Mouse (Mus musculus): ENCODE measurements at regions not wholly inside any gene's neighbourhood (a gene's known extent, or its start where the extent isn't known, plus 50 kb on each side); places are given as distances from the start of the nearest gene placed in this dataset.
"Not testable (repeated sequence)": the region's sequence is repeated elsewhere in the genome, so short reads cannot be mapped to it uniquely, and the experiment has no call there.

DNA sequence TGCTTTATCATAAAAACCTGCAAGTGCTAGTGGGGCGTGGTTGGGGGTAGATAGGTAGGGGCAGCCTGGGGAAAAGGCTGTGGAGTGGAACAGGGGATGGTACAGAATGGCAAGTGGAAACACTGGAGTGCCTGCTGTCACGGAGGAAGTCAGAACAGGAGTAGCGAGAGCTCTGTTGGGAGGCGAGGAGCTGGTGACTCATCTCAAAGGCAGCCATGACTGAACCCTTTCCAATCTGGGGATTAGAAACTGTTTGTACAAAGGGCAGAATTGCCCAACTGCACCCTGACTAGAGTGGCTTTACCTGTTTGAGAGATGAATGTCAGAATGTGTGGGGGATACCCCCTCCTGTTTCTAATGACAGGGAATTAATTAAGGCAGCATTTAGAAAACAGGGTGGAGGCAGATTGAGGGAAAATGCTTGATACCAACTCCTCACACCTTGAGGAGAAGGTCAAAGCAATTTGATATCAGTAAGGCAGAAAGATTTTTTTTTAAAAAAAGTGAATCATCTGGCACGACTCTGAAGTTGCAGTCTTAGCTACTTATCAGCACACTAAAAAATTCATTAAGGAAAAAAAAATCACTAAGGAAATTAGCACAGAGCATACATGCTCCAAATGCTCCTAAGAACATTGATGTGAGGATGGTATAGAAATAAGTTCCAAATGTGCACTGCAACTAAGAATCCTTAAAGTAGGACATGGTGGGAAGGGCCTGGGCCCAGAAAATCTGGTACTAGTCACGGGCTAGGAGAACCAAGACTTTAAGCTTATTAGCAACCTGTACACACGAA lies 54.7 kb upstream of the Usp25 start:
- 56% methylated on average over 7 of the region's 7 CpGs for WGBS
- Histone ChIP-seq H3K4me3 (no peak overlapping the region), H3K9me3 (no peaks in the 10 kb centered on the region), H3K27me3 (no peaks in the 10 kb centered on the region), H3K4me2 (no peak overlapping the region), H3K27ac (no peak overlapping the region), H3K9ac (no peak overlapping the region), H3K4me1 (no peaks in the 10 kb centered on the region), H3K36me3 (no peaks in the 10 kb centered on the region)
- ATAC-seq (ENCODE audit: insufficient number of reproducible peaks, low FRiP score, low TSS enrichment, low read depth), result no peak

- WGBS, result 56% methylated on average over 3 of the region's 3 CpGs
Measured at GRCm38 (mm10) chr16:76957491-76957890, 56.0 kb upstream of the Usp25 start.

DNA sequence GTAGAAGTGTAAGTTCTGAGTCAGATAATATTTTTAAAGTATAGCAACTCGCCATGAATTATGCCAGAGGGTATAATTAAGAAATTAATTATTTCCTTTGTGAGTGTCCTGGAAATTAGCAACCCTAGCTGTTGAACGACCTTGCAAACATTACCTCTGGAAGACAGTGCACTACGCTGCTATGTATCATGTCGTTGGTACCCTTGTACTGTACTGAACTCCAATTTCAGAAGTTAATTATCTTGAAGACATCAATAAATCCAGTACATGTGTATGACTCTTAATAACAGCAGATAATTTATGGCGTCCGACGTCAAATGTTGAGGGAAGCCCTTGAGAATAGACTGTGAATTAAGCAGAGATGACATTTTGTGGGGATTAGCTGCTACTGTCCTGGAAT lies 56.4 kb upstream of the Usp25 start:
- WGBS, result 69% methylated on average over 7 of the region's 7 CpGs
- no peak overlapping the region for H3K4me3 ChIP-seq
- no peak overlapping the region for H3K9ac ChIP-seq
- H3K27me3 ChIP-seq, result no peaks in the 10 kb centered on the region
- no peak overlapping the region for H3K27ac ChIP-seq
- ATAC-seq (ENCODE audit: insufficient number of reproducible peaks, low FRiP score, low TSS enrichment, low read depth), result no peak
- no peaks in the 10 kb centered on the region for H3K4me1 ChIP-seq
- H3K4me2 ChIP-seq, result no peak overlapping the region
- H3K36me3 ChIP-seq, result no peaks in the 10 kb centered on the region
- no peaks in the 10 kb centered on the region for H3K9me3 ChIP-seq

More at GRCm38 (mm10) chr16:76957491-76957890, 56.0 kb upstream of the Usp25 start:
- Histone ChIP-seq H3K4me2 (no peak overlapping the region), H3K4me3 (no peak overlapping the region), H3K9ac (no peak overlapping the region), H3K27ac (no peak overlapping the region), H3K4me1 (no peaks in the 10 kb centered on the region), H3K36me3 (no peaks in the 10 kb centered on the region), H3K9me3 (no peaks in the 10 kb centered on the region), H3K27me3 (no peaks in the 10 kb centered on the region)
- no peak for ATAC-seq (ENCODE audit: insufficient number of reproducible peaks, low FRiP score, low TSS enrichment, low read depth)

- no peak overlapping the region for H3K9ac ChIP-seq
- no peaks in the 10 kb centered on the region for H3K9me3 ChIP-seq
- no peak overlapping the region for H3K4me3 ChIP-seq
- ATAC-seq (ENCODE audit: insufficient number of reproducible peaks, low FRiP score, low TSS enrichment, low read depth), result no peak
- no peak overlapping the region for H3K4me2 ChIP-seq
- no peaks in the 10 kb centered on the region for H3K27me3 ChIP-seq
- 70% methylated on average over 10 of the region's 10 CpGs for WGBS
- no peaks in the 10 kb centered on the region for H3K4me1 ChIP-seq
- no peak overlapping the region for H3K27ac ChIP-seq
- no peaks in the 10 kb centered on the region for H3K36me3 ChIP-seq
Measured at GRCm38 (mm10) chr16:76950836-76951486, 62.5 kb upstream of the Usp25 start.

- no peak overlapping the region for H3K4me2 ChIP-seq
- 55% methylated on average over 5 of the region's 5 CpGs for WGBS
- H3K4me1 ChIP-seq, result no peaks in the 10 kb centered on the region
- no peak overlapping the region for H3K4me3 ChIP-seq
- H3K9ac ChIP-seq, result no peak overlapping the region
- H3K27ac ChIP-seq, result no peak overlapping the region
- no peaks in the 10 kb centered on the region for H3K36me3 ChIP-seq
- ATAC-seq (ENCODE audit: insufficient number of reproducible peaks, low FRiP score, low TSS enrichment, low read depth), result no peak
- no peaks in the 10 kb centered on the region for H3K27me3 ChIP-seq
- no peaks in the 10 kb centered on the region for H3K9me3 ChIP-seq
Measured at GRCm38 (mm10) chr16:76947011-76947410, 66.5 kb upstream of the Usp25 start.

DNA sequence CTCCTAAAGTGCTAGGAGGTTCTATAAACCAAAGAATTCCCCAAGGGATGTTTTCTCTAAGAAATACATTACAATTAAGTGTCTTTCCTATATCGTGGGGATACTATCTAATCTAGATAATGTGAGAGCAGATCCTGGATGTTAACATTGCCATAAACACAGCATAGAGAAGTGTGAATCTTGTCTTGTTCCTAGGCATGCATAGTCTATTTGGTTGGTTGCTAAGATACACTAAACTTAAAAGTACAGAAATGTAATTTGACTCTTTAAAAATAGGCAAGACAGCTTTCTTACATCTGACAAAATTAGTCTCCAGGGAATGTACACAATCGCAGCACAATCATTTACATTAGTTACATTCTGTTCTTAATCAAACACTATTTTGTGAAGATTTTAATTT lies 75.4 kb upstream of the Usp25 start:
- Histone ChIP-seq H3K27me3 (no peaks in the 10 kb centered on the region), H3K27ac (no peak overlapping the region), H3K4me2 (no peak overlapping the region), H3K4me3 (no peak overlapping the region), H3K36me3 (no peaks in the 10 kb centered on the region), H3K9me3 (no peaks in the 10 kb centered on the region), H3K4me1 (no peaks in the 10 kb centered on the region), H3K9ac (no peak overlapping the region)
- WGBS, result 58% methylated on average over 2 of the region's 2 CpGs
- no peak for ATAC-seq (ENCODE audit: insufficient number of reproducible peaks, low FRiP score, low TSS enrichment, low read depth)

DNA sequence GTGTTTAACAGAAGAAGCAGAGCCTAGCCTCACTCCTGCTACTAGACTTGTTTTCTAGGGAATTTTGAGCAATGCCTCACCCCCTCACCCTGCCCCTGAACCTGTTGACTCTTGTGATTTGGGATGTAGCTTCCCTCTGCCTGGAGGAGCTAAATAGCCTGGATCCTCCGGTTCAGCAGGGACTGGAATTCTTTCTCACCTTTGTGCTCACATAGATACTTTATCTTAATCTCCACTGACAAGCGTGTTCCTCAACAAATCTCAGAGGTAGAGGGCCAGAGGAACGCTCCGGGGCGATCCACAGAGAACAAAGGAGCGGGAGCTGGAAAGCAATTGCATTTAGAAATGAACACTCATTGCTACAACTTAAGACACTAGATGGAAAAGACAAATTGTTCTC lies 85.6 kb upstream of the Usp25 start:
- no peak for ATAC-seq (ENCODE audit: insufficient number of reproducible peaks, low FRiP score, low TSS enrichment, low read depth)
- Histone ChIP-seq H3K4me3 (no peak overlapping the region), H3K9ac (no peak overlapping the region), H3K36me3 (no peaks in the 10 kb centered on the region), H3K9me3 (no peaks in the 10 kb centered on the region), H3K27ac (no peak overlapping the region), H3K27me3 (no peaks in the 10 kb centered on the region), H3K4me1 (no peaks in the 10 kb centered on the region), H3K4me2 (no peak overlapping the region)
- WGBS, result 67% methylated on average over 6 of the region's 6 CpGs

GRCm38 (mm10) chr16:76920137-76920536 lies 93.4 kb upstream of the Usp25 start:
- H3K9me3 ChIP-seq; H3K27me3 ChIP-seq; H3K4me1 ChIP-seq; ATAC-seq (ENCODE audit: insufficient number of reproducible peaks, low FRiP score, low TSS enrichment, low read depth); H3K4me2 ChIP-seq; H3K4me3 ChIP-seq; H3K27ac ChIP-seq; H3K9ac ChIP-seq; H3K36me3 ChIP-seq: not testable (repeated sequence)
- 90% methylated on average over 11 of the region's 11 CpGs for WGBS

GRCm38 (mm10) chr16:76918598-76918997 lies 94.9 kb upstream of the Usp25 start:
- H3K27ac ChIP-seq, result no peak overlapping the region
- no peak overlapping the region for H3K4me2 ChIP-seq
- no peaks in the 10 kb centered on the region for H3K9me3 ChIP-seq
- no peaks in the 10 kb centered on the region for H3K36me3 ChIP-seq
- H3K4me3 ChIP-seq, result no peak overlapping the region
- ATAC-seq (ENCODE audit: insufficient number of reproducible peaks, low FRiP score, low TSS enrichment, low read depth), result no peak
- no peak overlapping the region for H3K9ac ChIP-seq
- no peaks in the 10 kb centered on the region for H3K27me3 ChIP-seq
- WGBS, result 79% methylated on average over 2 of the region's 2 CpGs
- H3K4me1 ChIP-seq, result no peaks in the 10 kb centered on the region

GRCm38 (mm10) chr16:76914311-76914710 lies 99.2 kb upstream of the Usp25 start:
- no peak overlapping the region for H3K27ac ChIP-seq
- no peak overlapping the region for H3K9ac ChIP-seq
- 42% methylated on average over 1 of the region's 1 CpGs for WGBS
- ATAC-seq (ENCODE audit: insufficient number of reproducible peaks, low FRiP score, low TSS enrichment, low read depth), result no peak
- no peaks in the 10 kb centered on the region for H3K36me3 ChIP-seq
- H3K9me3 ChIP-seq, result no peaks in the 10 kb centered on the region
- H3K4me1 ChIP-seq, result no peaks in the 10 kb centered on the region
- H3K4me3 ChIP-seq, result no peak overlapping the region
- no peak overlapping the region for H3K4me2 ChIP-seq
- H3K27me3 ChIP-seq, result no peaks in the 10 kb centered on the region

DNA sequence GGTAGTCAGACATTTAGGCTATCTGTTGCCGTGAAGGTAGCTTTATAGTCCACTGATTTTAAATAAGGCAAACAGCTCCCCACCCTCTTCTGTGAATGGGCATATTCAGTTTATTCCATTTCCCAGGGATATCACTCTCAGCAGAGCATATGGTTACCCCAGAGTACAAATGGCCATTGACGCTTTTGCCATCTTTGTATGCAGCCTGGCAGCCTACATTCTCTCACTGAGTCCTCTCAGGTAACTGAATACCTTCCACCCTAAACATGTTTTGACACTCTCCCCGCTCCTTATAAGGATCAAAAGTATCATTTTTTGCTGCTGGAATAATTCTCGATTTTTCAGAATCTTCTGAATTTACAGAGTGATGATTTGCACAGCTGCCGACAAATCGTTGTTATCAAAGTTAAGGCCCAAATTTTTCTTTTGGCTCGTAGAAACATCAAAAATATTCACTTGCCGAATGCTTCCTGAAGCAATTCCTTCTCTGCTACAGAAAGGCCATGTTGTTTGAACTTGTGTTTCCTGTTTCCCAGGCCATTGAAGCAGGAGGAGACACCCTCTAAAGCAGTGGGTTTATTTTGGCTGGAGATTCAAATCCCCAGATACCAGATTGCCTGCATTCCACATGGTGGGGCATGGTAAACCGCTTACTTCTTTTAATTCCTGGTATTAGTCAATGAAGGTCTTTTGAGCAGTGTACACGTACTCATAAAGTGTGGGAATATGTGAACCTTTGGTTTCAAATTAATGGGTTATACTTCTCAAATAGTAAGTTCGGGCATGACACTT lies 108.1 kb upstream of the Usp25 start:
- 79% methylated on average over 11 of the region's 11 CpGs for WGBS
- Histone ChIP-seq H3K9me3 (no peaks in the 10 kb centered on the region), H3K27ac (no peak overlapping the region), H3K36me3 (no peaks in the 10 kb centered on the region), H3K4me2 (no peak overlapping the region), H3K9ac (no peak overlapping the region), H3K27me3 (no peaks in the 10 kb centered on the region), H3K4me1 (no peaks in the 10 kb centered on the region), H3K4me3 (no peak overlapping the region)
- no peak for ATAC-seq (ENCODE audit: insufficient number of reproducible peaks, low FRiP score, low TSS enrichment, low read depth)

DNA sequence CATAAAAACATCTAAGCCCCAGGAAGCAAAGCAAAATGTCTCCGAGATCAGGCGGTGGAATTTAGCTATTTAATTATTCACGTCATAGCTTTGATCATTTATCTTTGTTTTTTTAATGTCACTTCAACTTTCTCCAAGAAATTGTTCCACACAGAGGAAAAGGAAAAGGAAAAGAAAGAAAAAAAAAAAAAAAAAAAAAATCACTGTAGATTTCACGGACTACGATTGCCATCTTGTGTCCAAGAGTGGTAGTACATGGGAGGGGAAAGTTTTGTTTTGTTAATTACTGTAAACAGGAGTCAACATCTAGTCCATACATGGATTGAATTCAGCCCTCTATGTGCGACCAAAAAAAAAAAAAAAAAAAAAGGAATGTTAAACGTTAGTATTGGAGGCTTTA lies 114.4 kb upstream of the Usp25 start:
- H3K4me3 ChIP-seq, result no peak overlapping the region
- WGBS, result 9% methylated on average over 7 of the region's 7 CpGs
- no peak overlapping the region for H3K27ac ChIP-seq
- no peaks in the 10 kb centered on the region for H3K9me3 ChIP-seq
- H3K36me3 ChIP-seq, result no peaks in the 10 kb centered on the region
- no peak overlapping the region for H3K4me2 ChIP-seq
- 0 out of 2 replicates have a peak, but pooled peaks cover 5% of the 10 kb centered on the region for H3K4me1 ChIP-seq
- ATAC-seq (ENCODE audit: insufficient number of reproducible peaks, low FRiP score, low TSS enrichment, low read depth), result no peak
- H3K27me3 ChIP-seq, result no peaks in the 10 kb centered on the region
- no peak overlapping the region for H3K9ac ChIP-seq

Data from limb, embryonic 15.5 days (tissue).